Mouse (Mus musculus): ENCODE data around the gene Cisd2. TPM values are rescaled to one million over a fixed set of nuclear protein-coding genes. Genes with fewer than 3 reads are reported as not detected.

Gene Cisd2
- total RNA-seq, 2 experiments from 2014 or later: 44.1 to 49.3 TPM

- DNase-seq: peak; percentile 55 to 72
Measured at GRCm38 (mm10) chr3:135411824-135412223, 11.9 kb downstream of the Cisd2 start.

GRCm38 (mm10) chr3:135411056-135411455 is 12.7 kb downstream of the Cisd2 start:
- no peak for DNase-seq

DNA sequence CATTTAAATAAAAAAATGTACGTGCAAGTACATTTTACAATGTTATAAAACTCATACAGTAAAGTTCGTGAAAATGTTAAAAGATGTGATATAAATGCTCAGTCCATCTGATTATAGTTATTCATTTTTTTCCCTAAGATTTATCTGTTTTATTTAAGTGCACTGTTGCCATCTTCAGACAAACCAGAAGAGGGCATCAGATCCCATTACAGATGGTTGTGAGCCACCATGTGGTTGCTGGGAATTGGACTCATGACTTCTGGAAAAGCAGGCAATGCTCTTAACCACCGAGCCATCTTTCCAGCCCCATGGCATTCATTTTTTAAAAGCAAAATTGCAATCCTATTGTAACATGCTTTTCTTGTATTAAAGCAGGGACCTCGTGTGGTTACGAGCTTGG is 14.5 kb downstream of the Cisd2 start:
- DNase-seq: no peak

DNA sequence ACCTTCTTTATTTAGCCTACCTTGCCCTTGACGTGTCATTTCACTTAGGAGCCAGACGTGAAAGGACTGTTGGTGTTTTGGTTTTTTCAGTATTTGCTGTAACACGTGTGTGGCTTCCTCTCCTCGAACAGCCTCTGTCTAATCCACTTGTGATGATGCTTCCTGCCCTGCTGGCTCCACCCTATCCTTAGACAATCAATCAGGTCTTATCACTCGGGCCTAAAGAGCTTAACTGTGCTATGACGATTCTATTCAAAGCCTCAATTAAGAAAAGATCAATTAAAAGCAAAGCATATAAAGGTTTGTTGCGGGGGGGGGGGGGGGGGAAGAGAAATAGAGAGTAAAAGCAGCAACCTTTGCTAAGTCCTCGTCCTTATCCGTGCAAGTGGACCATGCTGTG is 16.4 kb downstream of the Cisd2 start:
- no peak for DNase-seq

DNA sequence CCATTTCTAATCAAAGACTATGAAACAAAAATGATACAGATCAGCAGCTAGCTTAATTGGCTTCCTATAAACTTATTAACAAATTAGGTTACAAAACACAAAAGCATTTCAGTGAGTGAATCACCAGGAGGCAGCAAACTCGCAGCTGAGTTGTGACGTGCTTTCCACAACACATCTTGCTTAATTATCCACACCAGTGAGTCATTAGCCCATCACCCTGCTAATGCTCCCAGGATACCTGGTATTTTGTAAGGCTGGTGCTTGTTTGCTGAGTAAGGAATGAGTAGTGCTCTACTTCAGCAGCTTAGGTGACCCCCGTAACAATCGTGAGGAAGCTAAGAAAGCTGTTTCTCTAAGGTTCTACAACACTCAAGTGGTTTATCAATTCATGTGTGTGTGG is 19.1 kb downstream of the Cisd2 start:
- DNase-seq: no peak

- DNase-seq: no peak
Measured at GRCm38 (mm10) chr3:135403856-135404255, 19.9 kb downstream of the Cisd2 start.

GRCm38 (mm10) chr3:135403211-135403610 is 20.5 kb downstream of the Cisd2 start:
- DNase-seq: no peak

GRCm38 (mm10) chr3:135402201-135402658 is 21.5 kb downstream of the Cisd2 start:
- DNase-seq: peak; percentile 88 to 95

DNA sequence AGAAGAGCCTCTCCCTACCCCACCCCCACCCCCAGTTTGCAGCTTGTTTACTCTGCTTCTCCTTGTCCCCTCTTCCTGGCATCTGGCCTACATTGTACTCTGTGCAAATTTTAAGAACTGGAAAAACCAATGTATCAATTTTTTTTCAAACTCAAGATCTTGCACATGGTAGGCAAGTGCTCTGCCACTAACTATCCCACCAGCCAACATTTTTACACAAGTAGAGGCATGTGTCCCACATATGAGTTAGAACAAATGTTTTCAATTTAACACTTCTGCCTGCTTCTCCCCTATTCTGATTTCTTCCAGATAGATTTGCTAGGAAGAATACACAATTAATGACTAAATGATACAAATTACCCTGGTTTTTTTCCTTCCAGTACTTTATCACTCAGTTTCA is 26.6 kb downstream of the Cisd2 start:
- DNase-seq: no peak

- no peak for DNase-seq
Measured at GRCm38 (mm10) chr3:135396081-135396480, 27.6 kb downstream of the Cisd2 start.

DNA sequence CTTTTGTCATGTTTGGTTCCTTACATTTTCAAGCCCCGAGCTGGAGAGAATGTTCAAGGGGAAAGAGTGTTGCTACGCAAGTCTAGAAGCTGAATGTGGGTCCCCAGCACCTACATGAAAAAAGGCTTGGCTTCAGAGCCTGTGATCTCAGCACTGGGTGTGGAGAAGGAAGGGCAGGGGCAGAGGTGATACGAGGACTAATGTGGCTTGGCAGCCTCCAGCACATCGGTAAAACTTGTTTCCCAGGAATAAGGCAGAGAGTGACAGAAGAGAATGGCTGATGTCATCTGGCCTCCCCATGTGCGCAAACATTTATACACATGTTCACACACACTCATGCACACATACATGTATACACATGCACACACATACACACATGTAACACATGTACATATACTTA is 28.6 kb downstream of the Cisd2 start:
- DNase-seq: no peak

DNA sequence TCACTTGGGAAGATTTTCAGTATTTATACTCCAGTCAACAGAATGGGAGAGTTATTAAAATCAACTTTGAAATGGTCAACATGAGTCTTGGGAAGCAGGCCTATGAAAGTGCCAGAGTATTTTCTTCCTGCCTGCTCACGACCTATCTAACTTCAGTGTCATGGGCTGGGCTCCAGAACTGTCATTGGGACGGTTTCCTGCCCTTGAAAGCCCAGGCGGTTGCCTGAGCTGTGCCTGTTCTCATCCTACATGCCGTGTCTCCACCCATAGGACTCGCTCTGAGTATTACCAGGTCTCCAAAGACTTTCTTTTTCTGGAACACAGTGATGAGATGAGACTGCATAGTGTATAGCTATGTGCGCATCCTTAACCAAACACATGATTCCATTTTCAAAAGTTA is 30.5 kb downstream of the Cisd2 start:
- DNase-seq: peak; percentile 26 to 41

DNA sequence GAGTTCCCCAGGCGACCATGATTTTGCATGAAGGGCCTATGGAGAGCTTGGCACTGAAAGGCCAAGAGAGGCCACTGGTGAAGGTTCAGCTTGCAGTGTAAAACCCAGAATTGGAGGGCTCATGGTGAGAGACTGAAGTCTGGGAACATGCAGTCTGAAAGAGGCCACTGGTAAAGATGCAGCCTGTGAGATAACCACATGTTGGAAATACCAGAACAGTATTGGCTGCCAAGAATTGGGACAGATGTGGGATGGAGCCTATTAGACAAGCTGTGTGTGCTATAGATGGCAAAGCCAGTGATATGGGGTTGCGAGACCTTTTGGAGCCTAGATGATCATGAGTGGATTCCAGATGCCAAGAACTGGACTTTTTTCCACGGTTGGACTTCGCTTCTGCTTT is 43.9 kb downstream of the Cisd2 start:
- no peak for DNase-seq

- no peak for DNase-seq
Measured at GRCm38 (mm10) chr3:135377445-135377844, 46.3 kb downstream of the Cisd2 start.

GRCm38 (mm10) chr3:135375836-135376235 is 47.9 kb downstream of the Cisd2 start:
- no peak for DNase-seq

GRCm38 (mm10) chr3:135357394-135357793 is 66.3 kb downstream of the Cisd2 start:
- no peak for DNase-seq

Other genes starting within 250 kb of the Cisd2 start
- gene Cenpe, start 211.4 kb downstream of the Cisd2 start, total RNA-seq (2021): 1 to 10 TPM in 1 of 2 experiments, under 1 TPM in 1; 0.82 to 1.1 TPM
- gene Bdh2, start 142.7 kb downstream of the Cisd2 start, total RNA-seq (2021): 1 to 10 TPM; 3.2 to 4.6 TPM
- under 1 TPM; 0.18 to 0.35 TPM for gene Slc9b2, start 116.2 kb downstream of the Cisd2 start, total RNA-seq (2021)
- under 1 TPM; 0.69 to 0.92 TPM for gene Slc9b1, start 75.9 kb downstream of the Cisd2 start, total RNA-seq (2021)
- 100 to 1,000 TPM; 365 to 406 TPM for gene Ube2d3, start 14.2 kb upstream of the Cisd2 start, total RNA-seq (2021)
- gene Manba, start 61.7 kb upstream of the Cisd2 start, total RNA-seq (2021): 10 to 100 TPM; 15.0 to 17.5 TPM